Mouse (Mus musculus): Measurements from ENCODE around the gene Trmt112. TPM values are rescaled to one million over a fixed set of nuclear protein-coding genes. Genes with fewer than 3 reads are reported as not detected.

Trmt112 gene
- polyA plus RNA-seq, 1 experiment from 2014 or later: 118 TPM

DNA sequence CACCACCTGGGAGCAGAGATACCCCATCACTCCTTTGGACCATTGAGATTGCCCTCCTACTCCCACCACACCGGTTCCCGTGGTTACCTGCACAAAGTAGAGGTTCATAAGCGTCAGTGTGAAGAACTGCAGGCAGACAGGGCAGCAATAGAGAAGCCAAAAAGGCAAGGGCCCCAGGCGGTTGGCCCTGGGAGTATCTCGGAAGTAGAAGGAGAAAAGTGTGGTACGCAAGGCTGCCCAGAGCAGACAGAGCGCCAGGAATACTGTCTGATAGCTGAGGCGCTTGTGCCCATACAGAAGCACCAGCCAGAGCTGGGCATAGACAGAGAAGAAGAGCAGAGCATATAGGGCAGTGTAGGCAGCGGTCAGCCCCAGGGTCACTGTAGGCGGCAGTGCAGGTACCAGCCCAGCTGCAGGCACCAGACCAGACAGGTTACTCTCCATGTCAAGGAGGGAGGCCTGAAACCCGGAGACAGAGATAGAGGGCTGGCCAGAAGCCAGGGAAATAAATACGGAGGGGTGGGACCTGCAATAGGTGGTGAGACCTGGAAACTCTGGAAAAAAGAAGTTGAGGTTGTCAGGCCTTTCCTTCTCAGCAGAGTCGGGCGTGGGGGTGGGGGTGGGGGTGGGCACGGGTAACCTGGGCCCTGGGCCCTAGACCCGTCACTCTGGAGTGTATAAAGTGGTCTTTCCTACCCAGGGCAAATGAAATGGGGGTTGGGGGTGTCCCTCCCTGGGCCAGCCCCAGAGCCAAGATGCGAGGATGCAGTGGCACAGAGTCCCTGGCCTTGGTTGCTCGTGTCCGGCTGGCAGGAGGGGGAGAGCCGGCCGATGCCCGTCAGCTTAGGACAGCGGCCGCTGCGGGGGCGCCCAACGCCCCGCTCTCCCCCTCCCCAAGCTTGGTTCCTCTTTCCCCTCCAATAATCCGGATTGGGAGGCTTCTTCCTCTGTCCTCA, 31.2 kb downstream of the Trmt112 start:
- Histone ChIP-seq H3K27me3 (ENCODE audit: control insufficient read depth, insufficient read depth, low read length) (peaks cover 9% of the 10 kb centered on the region), H3K36me3 (replicated peaks; ENCODE audit: control insufficient read depth, insufficient read depth) (peaks cover 17% of the 10 kb centered on the region), H3K9ac (peak overlapping the region; percentile 83), H3K27ac (peak overlapping the region; percentile 90; the same call in 1 of the 2 replicates), H3K4me2 (replicated peaks) (peak overlapping the region; percentile 100), H3K4me1 (replicated peaks; ENCODE audit: control insufficient read depth, insufficient read depth, low read length) (peaks cover 32% of the 10 kb centered on the region), H3K9me3 (ENCODE audit: control insufficient read depth, low read length) (no peaks in the 10 kb centered on the region), H3K4me3 (replicated peaks; ENCODE audit: low read length) (peak overlapping the region; percentile 58)
- ATAC-seq (ENCODE audit: low FRiP score) (peak; percentile 10), DNase-seq (ENCODE audit: low spot score) (no peak)
- WGBS: 24% methylated on average over 23 of the region's 29 CpGs

DNA sequence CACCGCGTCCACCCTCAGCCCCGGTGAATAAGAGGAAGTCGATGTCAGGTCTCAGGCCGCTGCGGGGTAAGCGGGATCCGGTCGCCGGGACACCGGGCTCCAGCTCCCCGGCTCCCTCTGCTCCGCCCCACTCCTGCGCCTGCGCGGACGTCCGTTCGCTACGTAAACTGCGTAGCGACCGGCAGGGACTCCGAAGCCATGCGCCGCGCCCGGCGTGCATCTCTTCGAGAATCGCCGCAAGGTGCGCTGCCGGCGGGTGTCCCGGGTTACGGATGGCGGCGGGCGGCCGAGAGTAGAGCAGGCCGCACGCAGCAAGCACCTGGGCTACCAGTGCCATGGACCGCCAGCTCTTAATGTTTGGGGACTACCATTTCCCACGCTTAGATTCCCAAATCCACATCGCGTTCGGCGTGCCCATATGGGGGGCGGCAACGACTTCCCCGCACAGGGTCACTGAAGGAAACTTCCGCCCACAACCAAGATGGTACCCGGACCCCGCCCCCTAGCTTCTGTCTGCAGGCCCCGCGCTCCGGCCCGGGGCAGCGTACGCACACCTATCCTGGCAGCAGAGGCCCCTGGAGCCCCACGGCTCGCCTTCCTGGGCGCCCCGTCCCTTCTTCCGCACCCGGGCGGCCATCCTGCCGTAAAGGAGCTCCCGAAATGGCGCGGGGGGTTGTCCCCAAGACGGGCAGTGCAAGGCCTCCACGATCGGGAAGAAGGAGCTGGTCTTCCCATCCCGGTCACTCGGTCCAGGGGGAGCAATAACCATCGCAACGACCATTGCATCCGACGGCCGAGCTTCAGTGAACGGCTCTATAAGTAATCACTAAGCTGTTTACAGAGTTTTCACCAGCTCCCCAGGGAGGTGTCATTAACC, 32.1 kb downstream of the Trmt112 start, which contains the start of gene Bad:
Gene Bad (plus strand): TSS at position 490 of the 877 bp plus-strand sequence.
- Histone ChIP-seq H3K4me2 (replicated peaks) (peak within 1 kb of the TSS; percentile 100), H3K4me1 (replicated peaks; ENCODE audit: control insufficient read depth, insufficient read depth, low read length) (peaks cover 32% of the 10 kb centered on the region)
- under 1% methylated on average over 83 of the region's 83 CpGs for WGBS

DNA sequence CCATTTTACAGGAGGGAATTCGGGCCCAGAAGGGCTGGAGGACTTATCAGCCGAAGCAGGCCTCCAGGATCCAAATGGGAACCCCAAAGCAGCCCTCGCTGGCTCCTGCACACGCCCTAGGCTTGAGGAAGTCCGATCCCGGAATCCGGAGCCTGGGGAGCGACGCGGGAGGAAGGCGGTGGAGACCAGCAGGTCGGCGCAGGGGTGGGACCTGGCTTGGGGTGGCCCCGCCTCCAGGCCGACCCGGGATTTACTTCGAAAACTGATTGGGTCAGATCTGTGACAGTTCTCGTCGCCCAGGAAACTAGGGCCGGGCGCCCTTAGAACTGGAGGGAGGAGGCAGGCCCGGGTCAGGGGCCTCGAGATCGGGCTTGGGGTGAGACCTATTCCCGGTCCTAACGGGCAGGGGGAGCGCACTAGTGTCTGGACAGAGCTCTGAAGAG, 32.8 kb downstream of the Trmt112 start, which contains the start of gene Gpr137:
Gene Gpr137 (minus strand): TSS at position 232 of the 443 bp plus-strand sequence.
- ATAC-seq (ENCODE audit: low FRiP score) (peak; percentile 80), DNase-seq (ENCODE audit: low spot score) (peak; percentile 82)
- Histone ChIP-seq H3K9ac (peak within 1 kb of the TSS; percentile 83), H3K4me2 (replicated peaks) (peak within 1 kb of the TSS; percentile 100), H3K27ac (peak within 1 kb of the TSS; percentile 90), H3K9me3 (ENCODE audit: control insufficient read depth, low read length) (no peaks in the 10 kb centered on the region), H3K27me3 (ENCODE audit: control insufficient read depth, insufficient read depth, low read length) (no peaks in the 10 kb centered on the region), H3K4me3 (replicated peaks; ENCODE audit: low read length) (peak within 1 kb of the TSS; percentile 58), H3K36me3 (replicated peaks; ENCODE audit: control insufficient read depth, insufficient read depth) (peaks cover 25% of the 10 kb centered on the region), H3K4me1 (replicated peaks; ENCODE audit: control insufficient read depth, insufficient read depth, low read length) (peaks cover 32% of the 10 kb centered on the region)
- under 1% methylated on average over 27 of the region's 27 CpGs for WGBS

More for the DNA sequence above, 32.1 kb downstream of the Trmt112 start, which contains the start of gene Bad:
- DNase-seq (ENCODE audit: low spot score) (peak; percentile 99), ATAC-seq (ENCODE audit: low FRiP score) (peak; percentile 82)
- no peaks in the 10 kb centered on the region for H3K9me3 ChIP-seq (ENCODE audit: control insufficient read depth, low read length)
- peak within 1 kb of the TSS; percentile 58 for H3K4me3 ChIP-seq (replicated peaks; ENCODE audit: low read length)
- peaks cover 21% of the 10 kb centered on the region for H3K36me3 ChIP-seq (replicated peaks; ENCODE audit: control insufficient read depth, insufficient read depth)
- peak within 1 kb of the TSS; percentile 90 for H3K27ac ChIP-seq
- H3K27me3 ChIP-seq (ENCODE audit: control insufficient read depth, insufficient read depth, low read length): no peaks in the 10 kb centered on the region
- peak within 1 kb of the TSS; percentile 83 for H3K9ac ChIP-seq

DNA sequence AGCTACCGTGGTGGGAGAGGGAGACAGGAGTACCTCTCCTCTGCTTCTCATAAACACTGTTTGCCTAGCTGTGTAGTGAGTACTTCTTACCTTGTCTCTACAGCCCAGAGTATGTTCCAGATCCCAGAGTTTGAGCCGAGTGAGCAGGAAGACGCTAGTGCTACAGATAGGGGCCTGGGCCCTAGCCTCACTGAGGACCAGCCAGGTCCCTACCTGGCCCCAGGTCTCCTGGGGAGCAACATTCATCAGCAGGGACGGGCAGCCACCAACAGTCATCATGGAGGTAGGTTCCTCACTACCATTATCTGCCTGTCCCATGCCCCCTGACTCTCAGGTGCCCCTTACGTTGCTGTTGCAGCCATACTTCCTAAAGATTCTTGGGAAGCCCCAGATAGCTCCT, 33.3 kb downstream of the Trmt112 start:
- Histone ChIP-seq H3K9ac (peak overlapping the region; percentile 83), H3K27ac (peak overlapping the region; percentile 90), H3K36me3 (replicated peaks; ENCODE audit: control insufficient read depth, insufficient read depth) (peaks cover 25% of the 10 kb centered on the region), H3K4me1 (replicated peaks; ENCODE audit: control insufficient read depth, insufficient read depth, low read length) (peaks cover 32% of the 10 kb centered on the region), H3K4me2 (replicated peaks) (peak overlapping the region; percentile 100), H3K9me3 (ENCODE audit: control insufficient read depth, low read length) (no peaks in the 10 kb centered on the region), H3K27me3 (ENCODE audit: control insufficient read depth, insufficient read depth, low read length) (no peaks in the 10 kb centered on the region), H3K4me3 (replicated peaks; ENCODE audit: low read length) (peak overlapping the region; percentile 58)
- ATAC-seq (ENCODE audit: low FRiP score): no peak
- WGBS: 24% methylated on average over 5 of the region's 5 CpGs
- no peak for DNase-seq (ENCODE audit: low spot score)

DNA sequence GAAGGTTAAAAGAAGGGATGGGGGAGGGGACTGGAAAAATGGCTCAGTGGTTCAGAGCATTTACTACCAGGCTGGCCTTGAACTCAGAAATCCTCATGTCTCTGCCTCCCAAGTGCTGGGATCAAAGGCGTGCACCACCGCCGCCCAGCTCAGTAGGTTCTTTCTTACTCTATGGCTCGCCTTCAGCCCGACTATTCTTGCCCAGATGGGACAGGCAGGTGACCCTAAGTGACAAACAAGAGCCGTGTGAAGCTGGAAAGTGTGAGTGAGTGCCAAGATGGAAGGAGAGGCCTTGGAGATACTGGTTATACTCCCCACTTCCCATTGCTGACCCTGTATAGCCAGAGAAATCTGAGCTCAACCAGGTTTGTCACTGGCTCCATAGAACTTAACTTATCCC, 34.2 kb downstream of the Trmt112 start:
- Histone ChIP-seq H3K36me3 (replicated peaks; ENCODE audit: control insufficient read depth, insufficient read depth) (peaks cover 21% of the 10 kb centered on the region), H3K9ac (no peak overlapping the region), H3K4me3 (replicated peaks; ENCODE audit: low read length) (no peak overlapping the region), H3K4me2 (replicated peaks) (no peak overlapping the region), H3K27me3 (ENCODE audit: control insufficient read depth, insufficient read depth, low read length) (no peaks in the 10 kb centered on the region), H3K4me1 (replicated peaks; ENCODE audit: control insufficient read depth, insufficient read depth, low read length) (peaks cover 31% of the 10 kb centered on the region), H3K27ac (no peak overlapping the region), H3K9me3 (ENCODE audit: control insufficient read depth, low read length) (no peaks in the 10 kb centered on the region)
- no peak for ATAC-seq (ENCODE audit: low FRiP score)
- DNase-seq (ENCODE audit: low spot score): no peak
- 93% methylated on average over 6 of the region's 6 CpGs for WGBS

DNA sequence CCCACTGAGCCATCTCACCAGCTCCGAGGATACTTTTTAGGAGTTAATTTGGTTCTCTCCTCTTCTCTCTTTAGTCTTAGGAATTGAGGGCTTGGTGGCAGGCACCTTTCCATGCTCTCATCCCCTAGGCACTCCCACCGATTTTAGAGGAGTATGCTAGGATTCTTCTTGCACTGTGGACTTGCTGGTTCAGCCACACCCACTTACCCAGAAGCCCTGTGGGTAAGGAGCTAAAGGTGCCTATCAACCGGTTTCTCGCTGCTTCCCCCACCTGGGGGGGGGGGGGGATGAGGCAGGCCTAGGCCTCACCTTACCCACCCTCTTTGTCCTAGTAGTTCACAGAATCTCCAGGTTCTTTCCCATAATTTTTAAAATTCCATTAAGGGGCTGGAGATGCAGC, 38.2 kb downstream of the Trmt112 start:
- no peak overlapping the region for H3K4me3 ChIP-seq (replicated peaks; ENCODE audit: low read length)
- peaks cover 22% of the 10 kb centered on the region for H3K4me1 ChIP-seq (replicated peaks; ENCODE audit: control insufficient read depth, insufficient read depth, low read length)
- no peak overlapping the region for H3K27ac ChIP-seq
- no peaks in the 10 kb centered on the region for H3K9me3 ChIP-seq (ENCODE audit: control insufficient read depth, low read length)
- H3K36me3 ChIP-seq (replicated peaks; ENCODE audit: control insufficient read depth, insufficient read depth): peaks cover 18% of the 10 kb centered on the region
- no peaks in the 10 kb centered on the region for H3K27me3 ChIP-seq (ENCODE audit: control insufficient read depth, insufficient read depth, low read length)
- H3K4me2 ChIP-seq (replicated peaks): no peak overlapping the region
- 56% methylated on average over 4 of the region's 4 CpGs for WGBS
- no peak overlapping the region for H3K9ac ChIP-seq
- ATAC-seq (ENCODE audit: low FRiP score) (no peak), DNase-seq (ENCODE audit: low spot score) (no peak)

DNA sequence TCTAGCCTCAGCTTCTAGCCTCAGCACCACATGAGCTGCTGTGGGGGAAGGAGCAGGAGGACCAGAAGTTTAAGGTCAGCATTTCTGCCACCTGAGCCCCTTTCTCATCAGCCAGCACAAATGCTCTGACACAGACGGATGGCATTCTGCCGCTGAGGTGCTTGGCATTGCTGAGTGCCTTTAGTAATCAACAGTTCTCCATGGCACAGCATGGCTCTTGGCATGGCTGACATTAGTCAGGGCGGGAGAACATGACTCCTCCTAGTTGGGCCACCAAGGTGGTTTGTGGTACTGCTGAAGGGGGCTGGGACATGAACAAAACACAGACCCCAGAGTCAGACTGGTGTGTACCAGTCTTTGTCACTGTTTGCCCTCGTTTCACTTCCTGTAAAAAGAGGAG, 38.7 kb downstream of the Trmt112 start:
- H3K4me2 ChIP-seq (replicated peaks): no peak overlapping the region
- peaks cover 20% of the 10 kb centered on the region for H3K4me1 ChIP-seq (replicated peaks; ENCODE audit: control insufficient read depth, insufficient read depth, low read length)
- H3K27me3 ChIP-seq (ENCODE audit: control insufficient read depth, insufficient read depth, low read length): no peaks in the 10 kb centered on the region
- H3K9me3 ChIP-seq (ENCODE audit: control insufficient read depth, low read length): no peaks in the 10 kb centered on the region
- no peak overlapping the region for H3K9ac ChIP-seq
- WGBS: 65% methylated on average over 4 of the region's 4 CpGs
- H3K36me3 ChIP-seq (replicated peaks; ENCODE audit: control insufficient read depth, insufficient read depth): peaks cover 18% of the 10 kb centered on the region
- DNase-seq (ENCODE audit: low spot score): no peak
- no peak overlapping the region for H3K27ac ChIP-seq
- no peak for ATAC-seq (ENCODE audit: low FRiP score)
- no peak overlapping the region for H3K4me3 ChIP-seq (replicated peaks; ENCODE audit: low read length)

DNA sequence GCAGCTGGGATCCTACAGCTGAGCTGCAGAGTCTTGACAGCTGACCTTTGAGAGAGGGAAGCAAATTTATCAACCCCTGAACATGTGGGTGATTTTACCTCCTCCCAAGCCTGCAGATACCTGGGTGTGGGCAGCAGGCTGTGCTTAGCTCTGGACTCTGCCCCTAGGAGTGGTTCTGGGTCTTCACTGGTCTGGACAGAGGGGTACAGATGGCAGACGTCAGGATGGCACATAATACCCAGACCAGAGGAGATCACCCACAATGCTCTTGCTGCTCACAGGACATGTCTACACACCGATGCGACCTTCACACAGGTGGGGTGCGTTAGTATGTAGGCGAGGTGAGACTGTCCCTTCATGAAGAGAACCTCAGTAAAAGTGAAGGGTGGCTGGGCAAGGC, 40.0 kb downstream of the Trmt112 start:
- H3K4me2 ChIP-seq (replicated peaks): peak overlapping the region; percentile 93
- H3K9me3 ChIP-seq (ENCODE audit: control insufficient read depth, low read length): no peaks in the 10 kb centered on the region
- H3K36me3 ChIP-seq (replicated peaks; ENCODE audit: control insufficient read depth, insufficient read depth): peaks cover 17% of the 10 kb centered on the region
- no peak for ATAC-seq (ENCODE audit: low FRiP score)
- no peak overlapping the region for H3K27ac ChIP-seq
- peaks cover 19% of the 10 kb centered on the region for H3K4me1 ChIP-seq (replicated peaks; ENCODE audit: control insufficient read depth, insufficient read depth, low read length)
- no peak for DNase-seq (ENCODE audit: low spot score)
- no peak overlapping the region for H3K4me3 ChIP-seq (replicated peaks; ENCODE audit: low read length)
- H3K27me3 ChIP-seq (ENCODE audit: control insufficient read depth, insufficient read depth, low read length): no peaks in the 10 kb centered on the region
- H3K9ac ChIP-seq: peak overlapping the region; percentile 63; the same call in 1 of the 2 replicates
- WGBS: 88% methylated on average over 5 of the region's 5 CpGs

Data from hindbrain, embryonic 14.5 days (tissue).